Mouse (Mus musculus) testis, adult 2 months (tissue): ENCODE measurements around the gene Them7.

Source experiments
- CTCF ChIP-seq: fragments of 200-500 bp; IDR thresholded peaks from 2 replicates; pipeline ENCODE4 v1.5.1; 2012; ENCODE audit warnings: low read depth, mild to moderate bottlenecking, inconsistent platforms, low read length, moderate library complexity; ENCODE audit not compliant: control insufficient read depth, insufficient read depth, insufficient replicate concordance
- POLR2A ChIP-seq: fragments of 200-500 bp; IDR thresholded peaks from 2 replicates; pipeline ENCODE4 v1.6.1; 2012; ENCODE audit warnings: low read depth, mild to moderate bottlenecking, inconsistent platforms, low read length, moderate library complexity; ENCODE audit not compliant: control insufficient read depth

GRCm38 (mm10) chr2:105400558-105400957 is 176.4 kb downstream of the Them7 start:
- TF ChIP-seq POLR2A (no peak), CTCF (no peak)
